Mouse (Mus musculus): ENCODE measurements around the gene Slc25a1.

- TF ChIP-seq POLR2A (IDR thresholded peaks at IDR 0.05; ENCODE audit: borderline replicate concordance, insufficient read depth, low read length) (no peak), CTCF (IDR thresholded peaks at IDR 0.05; ENCODE audit: borderline replicate concordance, insufficient read depth, low read depth, low read length) (no peak)
Measured at GRCm38 (mm10) chr16:17949421-17949877, 21.4 kb upstream of the Slc25a1 start.
